Mouse (Mus musculus): ENCODE data around the gene Rpl5. TPM values are rescaled to one million over a fixed set of nuclear protein-coding genes. Genes with fewer than 3 reads are reported as not detected.

The Rpl5 gene
- polyA plus RNA-seq, 1 experiment from 2014 or later: 94.0 TPM

DNA sequence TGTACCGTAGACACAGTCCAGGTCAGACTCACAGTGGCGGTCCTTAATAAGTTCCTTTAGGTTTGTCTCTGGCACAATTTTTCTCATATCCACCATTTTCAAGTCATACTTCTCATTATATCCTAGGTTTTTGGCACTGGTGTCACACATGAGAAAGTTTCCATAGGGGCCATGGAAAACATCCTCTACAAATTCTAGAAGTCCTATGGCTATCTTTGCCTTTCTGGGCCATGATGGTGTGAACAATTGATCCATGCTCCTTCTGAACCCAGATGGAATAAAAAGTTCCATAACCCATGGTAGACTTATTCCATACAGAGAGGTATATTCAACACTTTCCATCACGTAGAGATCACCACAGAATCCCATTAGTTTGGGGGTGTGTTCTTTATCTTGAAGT lies 9.4 kb downstream of the Rpl5 start:
- no peaks in the 10 kb centered on the region for H3K4me1 ChIP-seq
- peaks cover 57% of the 10 kb centered on the region for H3K36me3 ChIP-seq
- DNase-seq (ENCODE audit: low spot score): no peak
- H3K27ac ChIP-seq: no peak overlapping the region
- WGBS: 86% methylated on average over 3 of the region's 3 CpGs
- no peaks in the 10 kb centered on the region for H3K9me3 ChIP-seq (replicated peaks)
- no peaks in the 10 kb centered on the region for H3K27me3 ChIP-seq (ENCODE audit: low read depth, poor library complexity, severe bottlenecking)
- no peak overlapping the region for H3K4me3 ChIP-seq

DNA sequence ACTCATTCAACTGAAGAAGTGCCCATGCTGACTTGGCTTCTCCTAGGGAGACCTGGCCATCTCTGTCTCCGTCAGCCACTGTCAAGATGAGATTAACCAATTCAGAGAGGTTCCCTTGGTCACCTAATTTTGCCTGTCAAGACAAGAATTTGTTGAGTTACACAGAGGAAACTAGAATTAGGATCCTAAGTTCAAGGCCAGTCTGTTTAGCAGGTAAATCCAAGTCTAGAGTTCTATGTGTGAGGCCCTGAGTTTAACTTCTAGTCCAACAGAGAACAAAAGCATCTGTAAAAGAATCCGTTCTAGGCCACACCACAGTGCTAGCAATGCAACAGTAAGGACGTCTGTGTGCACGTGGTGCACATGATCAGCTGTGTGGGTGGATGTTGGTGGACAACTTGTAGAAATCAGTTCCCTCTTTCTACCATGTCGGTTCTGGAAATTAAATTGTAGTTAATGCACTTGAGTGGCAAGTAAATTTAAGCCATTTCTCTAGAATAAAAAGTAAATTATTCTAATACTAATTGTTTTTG lies 9.8 kb downstream of the Rpl5 start:
- Histone ChIP-seq H3K4me3 (no peak overlapping the region), H3K27me3 (ENCODE audit: low read depth, poor library complexity, severe bottlenecking) (no peaks in the 10 kb centered on the region), H3K4me1 (no peaks in the 10 kb centered on the region), H3K27ac (no peak overlapping the region), H3K9me3 (replicated peaks) (no peaks in the 10 kb centered on the region), H3K36me3 (peaks cover 52% of the 10 kb centered on the region)
- 75% methylated on average over 5 of the region's 5 CpGs for WGBS
- no peak for DNase-seq (ENCODE audit: low spot score)

DNA sequence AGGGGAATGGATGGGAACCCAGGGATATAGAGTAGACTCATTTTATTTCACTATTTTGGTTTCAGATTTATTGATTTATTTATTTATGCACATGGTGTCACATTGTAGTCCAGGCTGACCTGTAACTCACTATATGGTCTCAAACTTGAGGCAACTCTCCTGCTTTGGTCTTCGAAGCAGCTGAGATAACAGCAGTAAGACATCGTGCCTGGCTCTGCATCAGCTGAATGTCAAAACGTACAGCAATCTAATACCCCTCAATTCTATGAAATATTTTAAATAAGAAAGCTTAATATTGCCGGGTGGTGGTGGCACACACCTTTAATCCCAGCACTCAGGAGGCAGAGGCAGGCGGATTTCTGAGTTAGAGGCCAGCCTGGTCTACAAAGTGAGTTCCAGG lies 10.7 kb downstream of the Rpl5 start:
- H3K9me3 ChIP-seq (replicated peaks): no peaks in the 10 kb centered on the region
- H3K36me3 ChIP-seq: peaks cover 43% of the 10 kb centered on the region
- no peaks in the 10 kb centered on the region for H3K4me1 ChIP-seq
- WGBS: 95% methylated on average over 5 of the region's 5 CpGs
- no peak overlapping the region for H3K4me3 ChIP-seq
- no peak overlapping the region for H3K27ac ChIP-seq
- no peak for DNase-seq (ENCODE audit: low spot score)
- H3K27me3 ChIP-seq (ENCODE audit: low read depth, poor library complexity, severe bottlenecking): no peaks in the 10 kb centered on the region

- no peak for DNase-seq (ENCODE audit: low spot score)
- Histone ChIP-seq H3K4me1 (no peaks in the 10 kb centered on the region), H3K27ac (no peak overlapping the region), H3K4me3 (no peak overlapping the region), H3K36me3 (peaks cover under 1% of the 10 kb centered on the region), H3K9me3 (replicated peaks) (no peaks in the 10 kb centered on the region), H3K27me3 (ENCODE audit: low read depth, poor library complexity, severe bottlenecking) (no peaks in the 10 kb centered on the region)
- 48% methylated on average over 4 of the region's 4 CpGs for WGBS
These were observed 15.0 kb downstream of the Rpl5 start for GRCm38 (mm10) chr5:107915280-107915679.

DNA sequence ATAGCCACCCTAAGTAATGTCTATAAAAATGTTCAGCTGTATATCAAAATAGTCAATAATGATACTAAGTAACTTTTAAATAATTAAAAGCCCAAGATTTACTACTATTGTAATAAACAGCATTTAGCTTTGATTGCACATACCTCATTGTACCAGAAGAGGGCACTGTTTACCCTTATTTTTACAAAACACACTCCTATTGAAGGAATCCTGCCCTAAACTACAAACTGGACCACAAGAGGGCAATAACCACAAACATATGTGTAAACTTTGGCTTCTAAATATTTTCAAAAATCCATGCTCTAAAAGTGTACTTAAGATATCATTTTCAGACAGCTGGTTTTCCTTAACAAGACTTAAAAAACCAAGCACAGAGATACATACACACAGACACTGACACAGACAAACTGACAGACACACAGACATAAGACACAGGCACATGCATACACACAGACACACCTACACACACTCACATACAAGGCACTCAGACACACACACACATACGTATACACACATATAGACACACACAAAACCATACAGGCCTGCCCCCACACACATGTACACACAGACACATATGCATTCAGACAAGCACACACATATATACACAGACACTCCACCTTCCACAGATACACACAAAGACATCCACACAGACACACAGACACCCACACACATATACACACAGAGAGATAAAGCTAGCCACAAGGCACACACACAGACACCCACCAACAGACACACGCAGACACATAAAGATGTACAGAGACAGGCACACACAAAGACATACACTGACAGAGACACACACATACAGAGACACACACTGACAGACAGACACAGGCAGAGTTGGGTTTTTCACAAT lies 21.3 kb downstream of the Rpl5 start:
- no peaks in the 10 kb centered on the region for H3K27me3 ChIP-seq (ENCODE audit: low read depth, poor library complexity, severe bottlenecking)
- H3K27ac ChIP-seq: no peak overlapping the region
- 68% methylated on average over 2 of the region's 2 CpGs for WGBS
- no peak overlapping the region for H3K4me3 ChIP-seq
- H3K4me1 ChIP-seq: no peaks in the 10 kb centered on the region
- DNase-seq (ENCODE audit: low spot score): no peak
- no peaks in the 10 kb centered on the region for H3K9me3 ChIP-seq (replicated peaks)
- H3K36me3 ChIP-seq: no peaks in the 10 kb centered on the region

GRCm38 (mm10) chr5:107922836-107923235 lies 22.5 kb downstream of the Rpl5 start:
- no peak for DNase-seq (ENCODE audit: low spot score)
- no peaks in the 10 kb centered on the region for H3K9me3 ChIP-seq (replicated peaks)
- no peak overlapping the region for H3K4me3 ChIP-seq
- 90% methylated on average over 1 of the region's 1 CpGs for WGBS
- no peaks in the 10 kb centered on the region for H3K27me3 ChIP-seq (ENCODE audit: low read depth, poor library complexity, severe bottlenecking)
- no peak overlapping the region for H3K27ac ChIP-seq
- H3K4me1 ChIP-seq: no peaks in the 10 kb centered on the region
- no peaks in the 10 kb centered on the region for H3K36me3 ChIP-seq

- Histone ChIP-seq H3K36me3 (no peaks in the 10 kb centered on the region), H3K27ac (no peak overlapping the region), H3K27me3 (ENCODE audit: low read depth, poor library complexity, severe bottlenecking) (no peaks in the 10 kb centered on the region), H3K4me3 (no peak overlapping the region), H3K4me1 (no peaks in the 10 kb centered on the region), H3K9me3 (replicated peaks) (no peaks in the 10 kb centered on the region)
- WGBS: 88% methylated on average over 8 of the region's 8 CpGs
- no peak for DNase-seq (ENCODE audit: low spot score)
These were observed 24.3 kb downstream of the Rpl5 start for GRCm38 (mm10) chr5:107924564-107924963.

- WGBS: 84% methylated on average over 11 of the region's 11 CpGs
- no peaks in the 10 kb centered on the region for H3K27me3 ChIP-seq (ENCODE audit: low read depth, poor library complexity, severe bottlenecking)
- DNase-seq (ENCODE audit: low spot score): no peak
These were observed 26.4 kb downstream of the Rpl5 start for GRCm38 (mm10) chr5:107926550-107927249.

DNA sequence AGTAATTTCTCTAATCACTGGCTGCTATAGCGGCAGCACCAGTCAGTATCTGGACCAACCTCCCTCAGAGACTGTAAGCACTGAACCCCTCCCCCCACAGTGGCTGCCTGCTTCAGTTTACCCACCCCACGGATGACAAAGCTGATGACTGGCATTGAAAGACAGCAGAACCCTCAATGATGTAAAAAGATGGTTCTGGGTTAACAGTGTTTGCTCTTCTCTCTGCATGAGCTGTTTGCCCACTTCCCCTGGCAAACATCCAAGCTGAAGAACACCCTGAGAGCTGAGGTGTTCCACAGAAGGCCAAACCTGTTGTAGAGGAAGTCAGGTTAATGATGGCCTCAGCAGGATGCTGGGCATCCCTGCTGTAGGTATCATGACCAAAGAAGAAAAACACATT lies 32.3 kb downstream of the Rpl5 start:
- H3K27ac ChIP-seq: no peak overlapping the region
- no peaks in the 10 kb centered on the region for H3K9me3 ChIP-seq (replicated peaks)
- H3K4me1 ChIP-seq: 0 out of 2 replicates have a peak, but pooled peaks cover 4% of the 10 kb centered on the region
- H3K27me3 ChIP-seq (ENCODE audit: low read depth, poor library complexity, severe bottlenecking): no peaks in the 10 kb centered on the region
- WGBS: 62% methylated on average over 2 of the region's 2 CpGs
- no peak for DNase-seq (ENCODE audit: low spot score)
- no peaks in the 10 kb centered on the region for H3K36me3 ChIP-seq
- no peak overlapping the region for H3K4me3 ChIP-seq

More at GRCm38 (mm10) chr5:107926550-107927249, 26.4 kb downstream of the Rpl5 start:
- Histone ChIP-seq H3K27ac (no peak overlapping the region), H3K4me3 (no peak overlapping the region), H3K9me3 (replicated peaks) (no peaks in the 10 kb centered on the region), H3K36me3 (no peaks in the 10 kb centered on the region), H3K4me1 (no peaks in the 10 kb centered on the region)

- Histone ChIP-seq H3K4me1 (0 out of 2 replicates have a peak, but pooled peaks cover 4% of the 10 kb centered on the region), H3K4me3 (no peak overlapping the region), H3K27ac (no peak overlapping the region), H3K27me3 (ENCODE audit: low read depth, poor library complexity, severe bottlenecking) (no peaks in the 10 kb centered on the region), H3K36me3 (no peaks in the 10 kb centered on the region), H3K9me3 (replicated peaks) (no peaks in the 10 kb centered on the region)
- no peak for DNase-seq (ENCODE audit: low spot score)
- WGBS: 72% methylated on average over 4 of the region's 4 CpGs
These were observed 33.1 kb downstream of the Rpl5 start for GRCm38 (mm10) chr5:107933202-107933974.

GRCm38 (mm10) chr5:107934770-107935543 lies 34.7 kb downstream of the Rpl5 start:
- no peaks in the 10 kb centered on the region for H3K9me3 ChIP-seq (replicated peaks)
- WGBS: 94% methylated on average over 10 of the region's 10 CpGs
- H3K4me1 ChIP-seq: 0 out of 2 replicates have a peak, but pooled peaks cover 4% of the 10 kb centered on the region
- no peaks in the 10 kb centered on the region for H3K36me3 ChIP-seq
- DNase-seq (ENCODE audit: low spot score): no peak
- no peak overlapping the region for H3K4me3 ChIP-seq
- H3K27me3 ChIP-seq (ENCODE audit: low read depth, poor library complexity, severe bottlenecking): no peaks in the 10 kb centered on the region
- H3K27ac ChIP-seq: no peak overlapping the region

Data from limb, embryonic 10.5 days (tissue).